Comparison of ENCODE assay signal across 8 mouse cellular contexts in the genomic region with DNA sequence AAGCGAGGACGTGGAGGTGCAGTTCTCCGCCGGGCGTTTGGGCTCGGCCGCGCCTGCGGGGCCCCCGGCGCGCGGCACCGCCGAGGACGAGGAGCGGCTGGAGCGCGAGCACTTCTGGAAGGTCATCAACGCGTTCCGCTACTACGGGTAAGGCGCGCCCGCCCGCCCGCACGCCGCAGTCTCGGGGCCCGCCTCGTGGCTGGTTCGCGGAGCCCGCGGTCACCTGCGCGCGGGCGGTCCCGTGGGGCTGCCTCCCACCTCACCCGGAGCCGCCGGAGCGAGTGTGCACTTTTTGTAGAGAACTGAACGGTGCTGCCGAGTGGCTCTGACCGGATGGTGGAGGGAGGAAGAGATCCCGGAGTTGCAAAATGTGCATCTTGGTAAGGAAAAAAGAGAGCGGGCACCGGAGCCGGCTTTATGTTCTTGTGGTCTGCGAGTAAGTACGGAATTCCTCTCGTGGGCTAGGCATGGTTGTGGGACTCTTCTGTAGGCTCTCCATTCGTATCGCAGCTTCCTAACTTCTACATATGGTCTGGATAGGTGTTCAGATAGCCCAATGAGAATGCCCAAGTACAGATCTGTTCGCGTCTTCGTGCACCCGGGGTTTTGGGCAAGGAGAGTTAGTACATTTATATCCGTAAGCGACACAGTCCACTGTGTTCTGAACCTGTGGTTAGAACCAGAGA. TPM values are rescaled to one million over a fixed set of nuclear protein-coding genes. Genes with fewer than 3 reads are reported as not detected.
DNase-seq lines count a peak whose midpoint lies in the region; ATAC-seq and TF ChIP-seq lines count a peak whose summit lies in the region.

No protein-coding gene starts in this region.

- peak; percentile 53 to 61 for DNase-seq in heart, postnatal 14 days
- DNase-seq in layer of hippocampus, adult 8-10 months (ENCODE audit: low spot score in 2 of 2): peak; percentile 20 to 26
- DNase-seq in retina, embryonic 14.5 days (ENCODE audit: low spot score): peak; percentile 46
- DNase-seq in thymus, postnatal 36 days: peak; percentile 56 to 64

- WGBS in bone marrow, adult 2 months: under 1% methylated on average over 63 of the region's 64 CpGs
- 0% methylated on average over 50 of the region's 64 CpGs for WGBS in lung, embryonic 16.5 days

- H3K27me3 ChIP-seq in E14TG2a.4 (ENCODE audit: insufficient read depth, low read length): no peaks in the 10 kb centered on the region
- no peaks in the 10 kb centered on the region for H3K27me3 ChIP-seq in lung, embryonic 16.5 days (ENCODE audit: control insufficient read depth, insufficient read depth, low read depth, low read length)

- H3K36me3 ChIP-seq in E14TG2a.4 (ENCODE audit: insufficient read depth, low read length): peaks cover 4% of the 10 kb centered on the region; the same call in 1 of the 2 replicates
- H3K36me3 ChIP-seq in lung, embryonic 16.5 days (ENCODE audit: control insufficient read depth, insufficient read depth, low read length): no peaks in the 10 kb centered on the region

- H3K9ac ChIP-seq in lung, embryonic 16.5 days (ENCODE audit: low read length): peak overlapping the region; percentile 87

- H3K4me3 ChIP-seq in E14TG2a.4 (replicated peaks; ENCODE audit: low read length): peak overlapping the region; percentile 92
- H3K4me3 ChIP-seq in bone marrow, adult 2 months (replicated peaks; ENCODE audit: control insufficient read depth, low read depth, low read length): peak overlapping the region; percentile 85
- peak overlapping the region; percentile 99 for H3K4me3 ChIP-seq in embryonic fibroblast, embryonic 13.5 days (ENCODE audit: insufficient read depth, low read length)
- peak overlapping the region; percentile 85 for H3K4me3 ChIP-seq in lung, embryonic 16.5 days (ENCODE audit: low read length)

- TF ChIP-seq POLR2A in bone marrow, adult 2 months (IDR thresholded peaks at IDR 0.05; ENCODE audit: borderline replicate concordance, control insufficient read depth, low read depth, low read length): no peak
- TF ChIP-seq POLR2A in embryonic fibroblast, embryonic 13.5 days (IDR thresholded peaks at IDR 0.05; ENCODE audit: low read depth, low read length): no peak

- intact Hi-C loops in heart, postnatal 14 days (cut with DNase I): loop anchor here (5.0 kb wide), 2 partner anchors 39 to 41 kb away; partner anchors contain the start of genes D030056L22Rik, Nmrk1 and Ostf1

- TF ChIP-seq CTCF in E14TG2a.4 (conservative IDR thresholded peaks at IDR 0.05; ENCODE audit: low read length): no peak
- TF ChIP-seq CTCF in bone marrow, adult 2 months (IDR thresholded peaks at IDR 0.05; ENCODE audit: control insufficient read depth, insufficient read depth, low read length): no peak
- TF ChIP-seq CTCF in embryonic fibroblast, embryonic 13.5 days (IDR thresholded peaks at IDR 0.05; ENCODE audit: borderline replicate concordance, insufficient read depth, low read length): no peak

- H3K27ac ChIP-seq in bone marrow, adult 2 months (ENCODE audit: control insufficient read depth, insufficient read depth, low read depth, low read length, poor library complexity): peak overlapping the region; percentile 73
- peak overlapping the region; percentile 53 for H3K27ac ChIP-seq in embryonic fibroblast, embryonic 13.5 days (ENCODE audit: insufficient read depth, low read length)
- peak overlapping the region; percentile 87 for H3K27ac ChIP-seq in lung, embryonic 16.5 days (ENCODE audit: low read length)

- H3K4me2 ChIP-seq in lung, embryonic 16.5 days (ENCODE audit: low read depth, low read length): peak overlapping the region; percentile 59

- H3K9me3 ChIP-seq in E14TG2a.4 (ENCODE audit: low read length): no peaks in the 10 kb centered on the region
- no peaks in the 10 kb centered on the region for H3K9me3 ChIP-seq in lung, embryonic 16.5 days (ENCODE audit: control insufficient read depth, low read length)

- ATAC-seq in lung, embryonic 16.5 days (ENCODE audit: low read depth): peak; percentile 70

- peaks cover 61% of the 10 kb centered on the region for H3K4me1 ChIP-seq in E14TG2a.4 (replicated peaks; ENCODE audit: low read depth, low read length)
- no peaks in the 10 kb centered on the region; the same call in 1 of the 2 replicates for H3K4me1 ChIP-seq in bone marrow, adult 2 months (ENCODE audit: control insufficient read depth, insufficient read depth, low read length)
- peaks cover 13% of the 10 kb centered on the region for H3K4me1 ChIP-seq in embryonic fibroblast, embryonic 13.5 days (ENCODE audit: control insufficient read depth, insufficient read depth, low read length)
- peaks cover 22% of the 10 kb centered on the region for H3K4me1 ChIP-seq in lung, embryonic 16.5 days (replicated peaks; ENCODE audit: control insufficient read depth, insufficient read depth, low read length)

RNA-seq across cellular contexts. Expression of gene Carnmt1, which starts 0.6 kb away (rescaled TPM):
- polyA plus RNA-seq in bone marrow, adult 2 months (2011; ENCODE audit: insufficient read depth, insufficient read length, low replicate concordance, missing spikeins): 7.8 and 9.8 TPM in 2 replicates
- polyA plus RNA-seq in embryonic fibroblast, embryonic 13.5 days (2011; ENCODE audit: insufficient read length, low read depth, missing spikeins): 10.5 and 21.5 TPM in 2 replicates
- 10 to 100 TPM; 23.1 to 24.7 TPM for total RNA-seq in heart, postnatal 14 days (2021)
- 10 to 100 TPM in 3 of 4 experiments, 1 to 10 TPM in 1; 9.7 to 14.1 (median 10.7) TPM for total RNA-seq in layer of hippocampus, adult 8-10 months (2022)
- 21.5 and 22.0 TPM in 2 replicates for polyA plus RNA-seq in lung, embryonic 16.5 days (2015; fragmentation: Nextera tagmentation; extraction: Ambion mirVana)

RNA-seq across cellular contexts. Expression of gene Nmrk1, which starts 39.4 kb away (rescaled TPM):
- 3.0 and 14.9 TPM in 2 replicates for polyA plus RNA-seq in bone marrow, adult 2 months (2011; ENCODE audit: insufficient read depth, insufficient read length, low replicate concordance, missing spikeins)
- polyA plus RNA-seq in embryonic fibroblast, embryonic 13.5 days (2011; ENCODE audit: insufficient read length, low read depth, missing spikeins): 11.4 and 17.5 TPM in 2 replicates
- total RNA-seq in heart, postnatal 14 days (2021): 1 to 10 TPM; 3.9 to 4.0 TPM
- 10 to 100 TPM in 3 of 4 experiments, 1 to 10 TPM in 1; 8.0 to 11.0 (median 10.7) TPM for total RNA-seq in layer of hippocampus, adult 8-10 months (2022)
- polyA plus RNA-seq in lung, embryonic 16.5 days (2015; fragmentation: Nextera tagmentation; extraction: Ambion mirVana): 11.1 and 13.5 TPM in 2 replicates

RNA-seq across cellular contexts. Expression of gene Ostf1, which starts 39.6 kb away (rescaled TPM):
- polyA plus RNA-seq in bone marrow, adult 2 months (2011; ENCODE audit: insufficient read depth, insufficient read length, low replicate concordance, missing spikeins): 32.5 and 64.7 TPM in 2 replicates
- polyA plus RNA-seq in embryonic fibroblast, embryonic 13.5 days (2011; ENCODE audit: insufficient read length, low read depth, missing spikeins): 106 and 109 TPM in 2 replicates
- 10 to 100 TPM; 46.5 to 52.2 TPM for total RNA-seq in heart, postnatal 14 days (2021)
- 10 to 100 TPM; 23.5 to 35.8 (median 27.8) TPM for total RNA-seq in layer of hippocampus, adult 8-10 months (2022)
- polyA plus RNA-seq in lung, embryonic 16.5 days (2015; fragmentation: Nextera tagmentation; extraction: Ambion mirVana): 111 and 122 TPM in 2 replicates

RNA-seq across cellular contexts. Expression of gene D030056L22Rik, which starts 41.8 kb away (rescaled TPM):
- polyA plus RNA-seq in bone marrow, adult 2 months (2011; ENCODE audit: insufficient read depth, insufficient read length, low replicate concordance, missing spikeins): 27.6 and 35.6 TPM in 2 replicates
- 18.3 and 19.3 TPM in 2 replicates for polyA plus RNA-seq in embryonic fibroblast, embryonic 13.5 days (2011; ENCODE audit: insufficient read length, low read depth, missing spikeins)
- total RNA-seq in heart, postnatal 14 days (2021): 10 to 100 TPM in 1 of 2 experiments, 1 to 10 TPM in 1; 9.8 to 11.5 TPM
- 10 to 100 TPM; 17.7 to 25.5 (median 23.2) TPM for total RNA-seq in layer of hippocampus, adult 8-10 months (2022)
- 28.6 and 29.0 TPM in 2 replicates for polyA plus RNA-seq in lung, embryonic 16.5 days (2015; fragmentation: Nextera tagmentation; extraction: Ambion mirVana)

Comparison
In these comparisons a context has a peak if more than half of its experiments do, and no peak if none do; other contexts are left out.
1. Peak in every context shown above with its lines: DNase-seq, ATAC-seq, H3K4me3 ChIP-seq and H3K27ac ChIP-seq.